Mouse (Mus musculus) midbrain, embryonic 14.5 days (tissue): ENCODE data around the gene Gm5478. TPM values are rescaled to one million over a fixed set of nuclear protein-coding genes. Genes with fewer than 3 reads are reported as not detected.
"Not testable (repeated sequence)": the region's sequence is repeated elsewhere in the genome, so short reads cannot be mapped to it uniquely, and the experiment has no call there.

ENCODE experiments used
- ATAC-seq: fragments of 200-750 bp; cut with Nextera tagmentation; 2 replicates; pipeline ENCODE4 v1.8.0; 2017; ENCODE audit warnings: moderate number of reproducible peaks, moderate library complexity; ENCODE audit not compliant: low FRiP score, low TSS enrichment
- DNase-seq: peaks from one replicate; pipeline ENCODE4 v3.0.0-alpha.2; 2015
- H3K27ac ChIP-seq: fragments of 300-500 bp; sonication (generic); replicated peaks from 2 replicates; pipeline ENCODE4 v1.5.1; 2014; ENCODE audit warnings: mild to moderate bottlenecking, low read depth, low read length, moderate library complexity
- H3K27me3 ChIP-seq: fragments of 300-500 bp; sonication (generic); 2 replicates; pipeline ENCODE4 v1.6.1; 2014; ENCODE audit warnings: low read length, control low read depth, mixed read lengths; ENCODE audit not compliant: control insufficient read depth, insufficient read depth
- H3K36me3 ChIP-seq: fragments of 300-500 bp; sonication (generic); 2 replicates; pipeline ENCODE4 v1.6.1; 2014; ENCODE audit warnings: low read length, control low read depth; ENCODE audit not compliant: control insufficient read depth, insufficient read depth
- H3K4me1 ChIP-seq: fragments of 300-500 bp; sonication (generic); 2 replicates; pipeline ENCODE4 v1.6.1; 2014; ENCODE audit warnings: mild to moderate bottlenecking, antibody characterized with exemption, low read length, control low read depth; ENCODE audit not compliant: control insufficient read depth, insufficient read depth
- H3K4me2 ChIP-seq: fragments of 300-500 bp; sonication (generic); 2 replicates; pipeline ENCODE4 v1.6.1; 2014; ENCODE audit warnings: mild to moderate bottlenecking, low read length, moderate library complexity
- H3K4me3 ChIP-seq: fragments of 300-500 bp; sonication (generic); replicated peaks from 2 replicates; pipeline ENCODE4 v1.5.1; 2014; ENCODE audit warnings: low read depth, low read length
- H3K9ac ChIP-seq: fragments of 300-500 bp; sonication (generic); replicated peaks from 2 replicates; pipeline ENCODE4 v1.6.1; 2014; ENCODE audit warnings: mild to moderate bottlenecking, low read length, moderate library complexity
- H3K9me3 ChIP-seq: fragments of 300-500 bp; sonication (generic); 2 replicates; pipeline ENCODE4 v1.6.1; 2016; ENCODE audit warnings: low read length, control low read depth, mixed read lengths; ENCODE audit not compliant: control insufficient read depth
- WGBS: fragments of 180-500 bp; shearing (Covaris S2); extraction: QIAGEN DNeasy Blood & Tissue Kit; methylation state at CpG from one replicate; pipeline ENCODE4 v1.1.7; 2014; 5-methylcytosine and 5-hydroxymethylcytosine counted together
- polyA plus RNA-seq: library from polyadenylated mRNA; unstranded; fragments of >200 nt; fragmentation: Nextera tagmentation; extraction: Ambion mirVana; gene quantifications from 2 replicates; pipeline ENCODE4 v1.2.1, GENCODE M21; 2014

The Gm5478 gene
- not detected in 2 replicates for polyA plus RNA-seq

GRCm38 (mm10) chr15:101647280-101647679 lies at the start of gene Gm5478:
Gene Gm5478, minus strand, starts transcription at chr15:101647380.
- no peaks in the 10 kb centered on the region for H3K27me3 ChIP-seq
- no peak for ATAC-seq
- no peak within 1 kb of the TSS for H3K27ac ChIP-seq
- no peaks in the 10 kb centered on the region for H3K9me3 ChIP-seq
- DNase-seq, result no peak
- no peak within 1 kb of the TSS for H3K4me2 ChIP-seq
- H3K36me3 ChIP-seq, result no peaks in the 10 kb centered on the region
- WGBS, result 82% methylated on average over 3 of the region's 3 CpGs
- H3K4me1 ChIP-seq, result no peaks in the 10 kb centered on the region
- no peak within 1 kb of the TSS for H3K9ac ChIP-seq
- no peak within 1 kb of the TSS for H3K4me3 ChIP-seq

- H3K9ac ChIP-seq, result no peak within 1 kb of the TSS
- DNase-seq (no peak), ATAC-seq (no peak)
- no peak within 1 kb of the TSS for H3K4me3 ChIP-seq
- no peaks in the 10 kb centered on the region for H3K4me1 ChIP-seq
- no peaks in the 10 kb centered on the region for H3K27me3 ChIP-seq
- H3K27ac ChIP-seq, result no peak within 1 kb of the TSS
- 84% methylated on average over 5 of the region's 5 CpGs for WGBS
- no peak within 1 kb of the TSS for H3K4me2 ChIP-seq
- no peaks in the 10 kb centered on the region for H3K36me3 ChIP-seq
- no peaks in the 10 kb centered on the region for H3K9me3 ChIP-seq
Observed at GRCm38 (mm10) chr15:101694207-101694606, 47.0 kb upstream of the Gm5478 start, which contains the start of gene Krt6a. Gene Krt6a, minus strand, starts transcription at chr15:101694307.

DNA sequence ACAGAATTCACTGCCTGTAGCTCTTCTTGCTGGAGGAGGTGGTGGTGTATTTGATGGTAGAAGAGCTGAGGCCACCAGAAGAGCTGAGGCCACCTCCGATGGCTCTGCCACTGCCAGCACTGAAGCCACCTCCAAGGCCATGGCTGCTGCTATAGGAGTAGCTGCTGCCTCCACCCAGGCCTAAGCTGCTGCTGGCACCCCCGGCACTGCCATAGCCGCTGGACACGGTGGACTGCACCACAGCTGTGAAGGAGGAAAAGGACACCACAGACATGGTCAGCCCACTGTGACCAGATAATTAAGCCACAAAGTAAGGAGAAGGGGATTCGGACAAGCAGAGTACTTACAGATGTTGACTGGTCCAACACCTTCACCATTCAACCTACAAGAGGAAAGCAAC lies 43.3 kb upstream of the Gm5478 start:
- not testable (repeated sequence) for H3K27ac ChIP-seq, H3K36me3 ChIP-seq, ATAC-seq, H3K9ac ChIP-seq, DNase-seq, H3K4me2 ChIP-seq, H3K27me3 ChIP-seq, H3K9me3 ChIP-seq, H3K4me3 ChIP-seq, H3K4me1 ChIP-seq
- WGBS, result 85% methylated on average over 5 of the region's 5 CpGs

DNA sequence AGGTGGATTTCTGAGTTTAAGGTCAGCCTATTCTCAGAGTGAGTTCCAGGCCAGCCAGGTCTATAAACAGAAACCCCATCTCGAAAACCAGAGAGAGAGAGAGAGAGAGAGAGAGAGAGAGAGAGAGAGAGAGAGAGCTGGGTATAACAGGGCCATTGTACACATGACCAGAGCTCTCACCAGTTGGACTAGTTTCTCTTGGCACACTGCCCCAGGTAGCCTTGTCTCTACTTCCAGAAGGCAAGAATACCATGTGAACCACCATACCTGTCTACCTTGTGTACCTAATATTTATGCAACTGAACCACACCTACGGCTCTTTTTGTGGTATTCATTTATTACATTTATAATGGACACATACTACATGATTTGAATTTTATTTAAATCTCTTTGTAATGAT lies 41.0 kb upstream of the Gm5478 start:
- H3K27ac ChIP-seq, result no peak overlapping the region
- no peaks in the 10 kb centered on the region for H3K27me3 ChIP-seq
- H3K36me3 ChIP-seq, result no peaks in the 10 kb centered on the region
- 61% methylated on average over 2 of the region's 2 CpGs for WGBS
- H3K4me2 ChIP-seq, result no peak overlapping the region
- H3K4me3 ChIP-seq, result no peak overlapping the region
- H3K4me1 ChIP-seq, result no peaks in the 10 kb centered on the region
- no peak for ATAC-seq
- DNase-seq, result no peak
- no peak overlapping the region for H3K9ac ChIP-seq
- H3K9me3 ChIP-seq, result no peaks in the 10 kb centered on the region

DNA sequence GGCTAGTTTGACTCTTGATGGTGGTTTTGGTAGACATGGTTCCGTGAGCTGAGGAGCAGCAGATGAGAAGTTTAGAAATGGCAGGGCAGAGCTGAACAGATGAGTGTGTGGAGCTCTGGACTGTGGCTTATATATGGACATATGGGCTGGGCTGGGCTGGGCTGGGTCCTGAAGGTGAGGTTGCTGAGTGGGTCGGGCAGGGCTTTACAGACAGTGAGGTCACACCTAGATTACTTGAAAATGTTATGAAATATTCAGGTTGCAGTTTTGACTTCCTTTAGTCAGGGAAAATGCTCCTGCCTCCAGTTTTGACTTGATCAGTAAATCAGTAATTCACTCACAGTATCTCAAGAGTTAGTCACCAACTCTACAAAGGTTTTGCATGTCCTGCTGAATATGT lies 33.0 kb upstream of the Gm5478 start, which contains the start of gene Krt6b:
Krt6b (minus strand) TSS at position 101 of the 400 bp plus-strand sequence.
- Histone ChIP-seq H3K9me3 (no peaks in the 10 kb centered on the region), H3K4me3 (no peak within 1 kb of the TSS), H3K9ac (no peak within 1 kb of the TSS), H3K4me1 (no peaks in the 10 kb centered on the region), H3K36me3 (no peaks in the 10 kb centered on the region), H3K4me2 (no peak within 1 kb of the TSS), H3K27ac (no peak within 1 kb of the TSS), H3K27me3 (no peaks in the 10 kb centered on the region)
- no peak for ATAC-seq
- no peak for DNase-seq
- WGBS, result 78% methylated on average over 2 of the region's 2 CpGs

- Histone ChIP-seq H3K9ac (no peak overlapping the region), H3K4me1 (no peaks in the 10 kb centered on the region), H3K9me3 (no peaks in the 10 kb centered on the region), H3K4me3 (no peak overlapping the region), H3K27me3 (no peaks in the 10 kb centered on the region), H3K4me2 (no peak overlapping the region), H3K36me3 (no peaks in the 10 kb centered on the region), H3K27ac (no peak overlapping the region)
- ATAC-seq, result no peak
- no peak for DNase-seq
- WGBS, result 92% methylated on average over 1 of the region's 1 CpGs
Observed at GRCm38 (mm10) chr15:101675978-101676377, 28.8 kb upstream of the Gm5478 start.

DNA sequence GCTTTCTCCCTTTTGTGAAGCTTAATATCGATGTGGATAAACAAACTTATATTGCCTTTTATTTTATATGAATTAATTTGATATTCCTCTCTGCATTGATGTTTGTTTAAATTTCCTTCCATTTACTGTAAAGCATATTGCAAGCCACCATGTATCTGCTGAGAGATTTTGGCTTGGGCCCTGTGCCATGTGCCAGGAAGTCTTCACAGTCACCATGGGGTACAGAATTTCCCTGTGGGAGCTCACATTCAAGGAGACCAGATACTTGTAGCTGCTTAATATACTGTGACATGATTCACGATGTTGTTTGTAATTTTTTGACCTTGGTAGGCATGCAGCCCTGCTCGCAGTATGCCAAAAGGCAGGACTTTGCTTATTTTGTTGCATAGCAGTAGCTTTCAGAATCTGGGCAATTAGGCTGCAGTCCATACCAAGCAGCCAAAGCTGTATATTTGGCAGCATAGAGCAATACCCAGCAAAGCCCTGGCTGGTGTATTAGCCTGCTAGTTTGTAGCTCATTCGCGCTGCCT lies 5.6 kb upstream of the Gm5478 start:
- H3K4me2 ChIP-seq, result no peak overlapping the region
- WGBS, result 87% methylated on average over 5 of the region's 5 CpGs
- no peak overlapping the region for H3K4me3 ChIP-seq
- no peak overlapping the region for H3K9ac ChIP-seq
- ATAC-seq (no peak), DNase-seq (no peak)
- no peak overlapping the region for H3K27ac ChIP-seq
- H3K4me1 ChIP-seq, result no peaks in the 10 kb centered on the region
- no peaks in the 10 kb centered on the region for H3K9me3 ChIP-seq
- H3K27me3 ChIP-seq, result no peaks in the 10 kb centered on the region
- no peaks in the 10 kb centered on the region for H3K36me3 ChIP-seq

DNA sequence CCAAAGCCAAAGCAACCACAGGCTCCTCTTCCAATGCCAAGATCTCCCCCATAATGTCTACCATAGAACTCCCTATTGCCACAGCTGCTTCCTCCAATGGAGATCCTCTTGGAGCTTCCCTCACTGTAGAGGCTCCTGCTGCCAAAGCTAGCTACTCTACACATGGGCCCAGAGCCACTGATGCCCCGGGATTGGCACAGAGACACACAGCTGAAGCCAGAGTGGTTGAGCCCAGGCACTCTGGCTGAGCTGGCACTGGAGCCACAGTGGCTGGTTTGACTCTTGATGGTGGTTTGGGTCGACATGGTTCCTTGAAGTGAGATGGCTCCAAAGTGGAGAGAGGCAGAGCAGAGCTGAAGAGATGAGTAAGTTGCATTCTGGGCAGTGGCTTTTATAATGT lies 19.3 kb downstream of the Gm5478 start, which contains the start of gene Gm5414:
Gm5414 (minus strand) TSS at position 305 of the 400 bp plus-strand sequence.
- H3K36me3 ChIP-seq, result no peaks in the 10 kb centered on the region
- no peak within 1 kb of the TSS for H3K27ac ChIP-seq
- no peaks in the 10 kb centered on the region for H3K27me3 ChIP-seq
- no peak within 1 kb of the TSS for H3K4me3 ChIP-seq
- no peaks in the 10 kb centered on the region for H3K9me3 ChIP-seq
- H3K4me2 ChIP-seq, result no peak within 1 kb of the TSS
- H3K4me1 ChIP-seq, result no peaks in the 10 kb centered on the region
- H3K9ac ChIP-seq, result no peak within 1 kb of the TSS
- 83% methylated on average over 2 of the region's 2 CpGs for WGBS
- ATAC-seq (no peak), DNase-seq (no peak)

- Histone ChIP-seq H3K27ac (no peak overlapping the region), H3K9me3 (no peaks in the 10 kb centered on the region), H3K36me3 (no peaks in the 10 kb centered on the region), H3K4me3 (no peak overlapping the region), H3K27me3 (no peaks in the 10 kb centered on the region), H3K9ac (no peak overlapping the region), H3K4me1 (no peaks in the 10 kb centered on the region), H3K4me2 (no peak overlapping the region)
- no peak for ATAC-seq
- 60% methylated on average over 6 of the region's 6 CpGs for WGBS
- DNase-seq, result no peak
Observed at GRCm38 (mm10) chr15:101599123-101599522, 48.1 kb downstream of the Gm5478 start.
